Comparison of ENCODE assay signal across 8 mouse cellular contexts in genomic region chr12:98258371-98258844, GRCm38 (mm10). TPM values are rescaled to one million over a fixed set of nuclear protein-coding genes. Genes with fewer than 3 reads are reported as not detected.
DNase-seq lines count a peak whose midpoint lies in the region; ATAC-seq and TF ChIP-seq lines count a peak whose summit lies in the region.

No protein-coding gene starts in this region.

- TF ChIP-seq POLR2A in olfactory bulb, adult 2 months (IDR thresholded peaks at IDR 0.05; ENCODE audit: insufficient read depth, low read depth, low read length) = no peak

- peaks cover 33% of the 10 kb centered on the region for H3K4me1 ChIP-seq in megakaryocyte, embryonic 14.5 days
- peaks cover 13% of the 10 kb centered on the region for H3K4me1 ChIP-seq in forebrain, embryonic 15.5 days
- H3K4me1 ChIP-seq in olfactory bulb, adult 2 months (ENCODE audit: control insufficient read depth, insufficient read depth, low read length) = peaks cover 2% of the 10 kb centered on the region; the same call in 1 of the 2 replicates

- peak overlapping the region; percentile 52 for H3K4me2 ChIP-seq in forebrain, embryonic 15.5 days (replicated peaks)

- peak overlapping the region; percentile 98 for H3K4me3 ChIP-seq in megakaryocyte, embryonic 14.5 days (replicated peaks)
- peak overlapping the region; percentile 92 for H3K4me3 ChIP-seq in forebrain, embryonic 15.5 days
- peak overlapping the region; percentile 88 for H3K4me3 ChIP-seq in olfactory bulb, adult 2 months (ENCODE audit: insufficient read depth, low read depth, low read length)

- peak overlapping the region; percentile 98 for H3K27ac ChIP-seq in forebrain, embryonic 15.5 days (replicated peaks)
- peak overlapping the region; percentile 79 for H3K27ac ChIP-seq in olfactory bulb, adult 2 months (ENCODE audit: insufficient read depth, low read depth, low read length)

- no peak for TF ChIP-seq CTCF in olfactory bulb, adult 2 months (IDR thresholded peaks at IDR 0.05; ENCODE audit: insufficient read depth, low read depth, low read length)

- peaks cover 10% of the 10 kb centered on the region for H3K36me3 ChIP-seq in megakaryocyte, embryonic 14.5 days (replicated peaks; ENCODE audit: low read length)
- H3K36me3 ChIP-seq in forebrain, embryonic 15.5 days = no peaks in the 10 kb centered on the region

- H3K9ac ChIP-seq in forebrain, embryonic 15.5 days (replicated peaks) = peak overlapping the region; percentile 95

- no peaks in the 10 kb centered on the region for H3K27me3 ChIP-seq in megakaryocyte, embryonic 14.5 days (replicated peaks)
- no peaks in the 10 kb centered on the region for H3K27me3 ChIP-seq in forebrain, embryonic 15.5 days

- peak; percentile 43 to 54 for DNase-seq in kidney, postnatal 25 days
- DNase-seq in thymus, postnatal 36 days = no peak
- DNase-seq in right cerebral cortex, postnatal 4 days = no peak
- DNase-seq in Muller cell, postnatal 12 days (ENCODE audit: inconsistent ontology term) = no peak

- H3K9me3 ChIP-seq in megakaryocyte, embryonic 14.5 days = no peaks in the 10 kb centered on the region
- H3K9me3 ChIP-seq in forebrain, embryonic 15.5 days = no peaks in the 10 kb centered on the region

- ATAC-seq in megakaryocyte, adult 5-6 weeks (ENCODE audit: poor library complexity, severe bottlenecking) = no peak
- ATAC-seq in forebrain, embryonic 15.5 days (replicated peaks) = no peak

- 1% methylated on average over 8 of the region's 8 CpGs for WGBS in forebrain, embryonic 15.5 days
- under 1% methylated on average over 8 of the region's 8 CpGs for WGBS in olfactory bulb, adult 2 months

RNA-seq across cellular contexts. Expression of gene Galc, which starts 0.9 kb away (rescaled TPM):
- 0.93 and 2.9 TPM in 2 replicates for polyA plus RNA-seq in megakaryocyte, embryonic 14.5 days (2012; ENCODE audit: insufficient read depth, low replicate concordance)
- 21.2 and 25.5 TPM in 2 replicates for total RNA-seq in megakaryocyte, adult 5-6 weeks (2015)
- total RNA-seq in megakaryocyte, adult 5-6 weeks (2017) = 8.3 and 17.8 TPM in 2 replicates
- 9.1 and 9.9 TPM in 2 replicates for polyA plus RNA-seq in forebrain, embryonic 15.5 days (2015; fragmentation: Nextera tagmentation; extraction: Ambion mirVana)
- polyA plus RNA-seq in olfactory bulb, adult 2 months (2012; ENCODE audit: insufficient read depth, insufficient read length, low replicate concordance, missing spikeins) = not detected in 2 replicates

RNA-seq across cellular contexts. Expression of gene Gpr65, which starts 10.0 kb away (rescaled TPM):
- polyA plus RNA-seq in megakaryocyte, embryonic 14.5 days (2012; ENCODE audit: insufficient read depth, low replicate concordance) = 0.18 TPM in 1 of 2 replicates, not detected in the other
- 89.4 and 94.3 TPM in 2 replicates for total RNA-seq in megakaryocyte, adult 5-6 weeks (2015)
- 93.1 and 96.4 TPM in 2 replicates for total RNA-seq in megakaryocyte, adult 5-6 weeks (2017)
- polyA plus RNA-seq in forebrain, embryonic 15.5 days (2015; fragmentation: Nextera tagmentation; extraction: Ambion mirVana) = 0.15 and 0.34 TPM in 2 replicates
- polyA plus RNA-seq in olfactory bulb, adult 2 months (2012; ENCODE audit: insufficient read depth, insufficient read length, low replicate concordance, missing spikeins) = not detected in 2 replicates

Comparison
In these comparisons a context has a peak if more than half of its experiments do, and no peak if none do; other contexts are left out.
1. DNase-seq: peak in kidney, postnatal 25 days (2 of 2); none in thymus, postnatal 36 days (0 of 2), right cerebral cortex, postnatal 4 days (single experiment) and Muller cell, postnatal 12 days (single experiment).
2. Peak in every context shown above with its lines, with median percentiles within 50 percentile points of each other: H3K4me3 ChIP-seq.